Mouse (Mus musculus): ENCODE data around the gene Pam. TPM values are rescaled to one million over a fixed set of nuclear protein-coding genes. Genes with fewer than 3 reads are reported as not detected.

Gene Pam
- total RNA-seq, 1 experiment from 2014 or later, result 44.3 TPM

- ATAC-seq (replicated peaks; ENCODE audit: low read depth, poor library complexity, severe bottlenecking), result no peak
These were observed 117.9 kb downstream of the Pam start for GRCm38 (mm10) chr1:97977521-97977920.

GRCm38 (mm10) chr1:97976873-97977473, 118.5 kb downstream of the Pam start:
- ATAC-seq (replicated peaks; ENCODE audit: low read depth, poor library complexity, severe bottlenecking), result peak; percentile 90

GRCm38 (mm10) chr1:97976072-97976471, 119.4 kb downstream of the Pam start:
- ATAC-seq (replicated peaks; ENCODE audit: low read depth, poor library complexity, severe bottlenecking), result no peak

GRCm38 (mm10) chr1:97974968-97975367, 120.5 kb downstream of the Pam start:
- no peak for ATAC-seq (replicated peaks; ENCODE audit: low read depth, poor library complexity, severe bottlenecking)

- ATAC-seq (replicated peaks; ENCODE audit: low read depth, poor library complexity, severe bottlenecking), result no peak
These were observed 125.7 kb downstream of the Pam start for GRCm38 (mm10) chr1:97969765-97970164.

- ATAC-seq (replicated peaks; ENCODE audit: low read depth, poor library complexity, severe bottlenecking), result no peak
These were observed 131.7 kb downstream of the Pam start for GRCm38 (mm10) chr1:97963711-97964110.

GRCm38 (mm10) chr1:97962134-97962533, 133.3 kb downstream of the Pam start:
- ATAC-seq (replicated peaks; ENCODE audit: low read depth, poor library complexity, severe bottlenecking), result no peak

GRCm38 (mm10) chr1:97960681-97961080, 134.8 kb downstream of the Pam start:
- no peak for ATAC-seq (replicated peaks; ENCODE audit: low read depth, poor library complexity, severe bottlenecking)

GRCm38 (mm10) chr1:97960124-97960523, 135.3 kb downstream of the Pam start:
- no peak for ATAC-seq (replicated peaks; ENCODE audit: low read depth, poor library complexity, severe bottlenecking)

- no peak for ATAC-seq (replicated peaks; ENCODE audit: low read depth, poor library complexity, severe bottlenecking)
These were observed 136.7 kb downstream of the Pam start for GRCm38 (mm10) chr1:97958759-97959158.

- ATAC-seq (replicated peaks; ENCODE audit: low read depth, poor library complexity, severe bottlenecking), result 0 out of 2 replicates have a peak, but pooled peaks have one; percentile 63
These were observed 146.2 kb downstream of the Pam start for GRCm38 (mm10) chr1:97949258-97949657.

- ATAC-seq (replicated peaks; ENCODE audit: low read depth, poor library complexity, severe bottlenecking), result no peak
These were observed 148.3 kb downstream of the Pam start for GRCm38 (mm10) chr1:97947100-97947499.

GRCm38 (mm10) chr1:97943908-97944608, 151.4 kb downstream of the Pam start:
- ATAC-seq (replicated peaks; ENCODE audit: low read depth, poor library complexity, severe bottlenecking), result no peak

- ATAC-seq (replicated peaks; ENCODE audit: low read depth, poor library complexity, severe bottlenecking), result no peak
These were observed 152.0 kb downstream of the Pam start for GRCm38 (mm10) chr1:97943402-97943801.

- ATAC-seq (replicated peaks; ENCODE audit: low read depth, poor library complexity, severe bottlenecking), result no peak
These were observed 152.5 kb downstream of the Pam start for GRCm38 (mm10) chr1:97942966-97943365.

GRCm38 (mm10) chr1:97938586-97938985, 156.9 kb downstream of the Pam start:
- ATAC-seq (replicated peaks; ENCODE audit: low read depth, poor library complexity, severe bottlenecking), result no peak

- no peak for ATAC-seq (replicated peaks; ENCODE audit: low read depth, poor library complexity, severe bottlenecking)
These were observed 157.4 kb downstream of the Pam start for GRCm38 (mm10) chr1:97938053-97938452.

GRCm38 (mm10) chr1:97934940-97935339, 160.5 kb downstream of the Pam start:
- ATAC-seq (replicated peaks; ENCODE audit: low read depth, poor library complexity, severe bottlenecking), result 0 out of 2 replicates have a peak, but pooled peaks have one; percentile 52

GRCm38 (mm10) chr1:97931220-97931619, 164.2 kb downstream of the Pam start:
- no peak for ATAC-seq (replicated peaks; ENCODE audit: low read depth, poor library complexity, severe bottlenecking)

GRCm38 (mm10) chr1:97929415-97930028, 165.9 kb downstream of the Pam start:
- no peak for ATAC-seq (replicated peaks; ENCODE audit: low read depth, poor library complexity, severe bottlenecking)

GRCm38 (mm10) chr1:97926789-97927188, 168.7 kb downstream of the Pam start:
- no peak for ATAC-seq (replicated peaks; ENCODE audit: low read depth, poor library complexity, severe bottlenecking)

All from common myeloid progenitor, adult 5-6 weeks (primary cell).